Mouse (Mus musculus) urinary bladder, postnatal 36 days (tissue): ENCODE data around the gene Coq2.

Source experiments
- DNase-seq, 2 experiments: peaks; one replicate each; pipeline ENCODE4 v3.0.0; 2022; ENCODE audit warnings: low spot score in 2 of 2, mixed read lengths in 1 of 2

Coq2 gene

GRCm38 (mm10) chr5:100621876-100622508, 52.9 kb downstream of the Coq2 start:
- DNase-seq: no peak

- DNase-seq: no peak
Measured at GRCm38 (mm10) chr5:100620952-100621351, 54.0 kb downstream of the Coq2 start.

DNA sequence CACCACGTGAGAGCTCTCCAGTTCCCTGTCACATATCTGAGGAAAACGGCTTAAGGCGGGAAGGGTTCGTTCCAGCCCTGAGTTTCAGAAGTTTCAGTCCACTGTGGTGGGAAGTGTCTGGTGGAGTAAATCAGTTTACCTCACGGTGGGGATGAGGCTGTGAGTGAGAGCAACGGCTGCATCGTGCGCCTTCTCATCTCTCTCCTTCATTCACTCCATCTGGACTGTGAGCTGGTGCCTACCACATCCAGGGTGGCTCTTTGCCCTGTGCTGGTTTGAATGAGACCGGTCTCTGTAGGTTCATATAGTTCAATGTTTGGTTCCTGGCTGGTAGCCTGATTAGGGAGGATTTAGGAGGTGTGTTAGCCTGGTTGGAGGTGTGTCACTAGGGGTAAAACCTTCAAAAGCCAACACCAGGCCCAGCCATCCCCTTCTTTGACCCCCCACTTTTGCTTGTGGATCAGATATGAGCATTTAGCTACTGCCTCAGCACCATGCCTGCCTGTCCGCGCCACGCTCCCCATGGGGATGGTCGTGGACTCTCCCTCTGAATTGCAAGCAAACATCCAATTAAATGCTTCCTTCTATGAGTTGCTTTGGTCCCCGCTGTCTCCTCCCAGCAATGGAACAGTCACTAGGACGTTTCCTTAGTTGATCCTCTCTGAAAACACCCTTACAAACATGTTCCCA, 55.2 kb downstream of the Coq2 start:
- DNase-seq: no peak

GRCm38 (mm10) chr5:100613896-100614768, 60.8 kb downstream of the Coq2 start:
- no peak for DNase-seq

DNA sequence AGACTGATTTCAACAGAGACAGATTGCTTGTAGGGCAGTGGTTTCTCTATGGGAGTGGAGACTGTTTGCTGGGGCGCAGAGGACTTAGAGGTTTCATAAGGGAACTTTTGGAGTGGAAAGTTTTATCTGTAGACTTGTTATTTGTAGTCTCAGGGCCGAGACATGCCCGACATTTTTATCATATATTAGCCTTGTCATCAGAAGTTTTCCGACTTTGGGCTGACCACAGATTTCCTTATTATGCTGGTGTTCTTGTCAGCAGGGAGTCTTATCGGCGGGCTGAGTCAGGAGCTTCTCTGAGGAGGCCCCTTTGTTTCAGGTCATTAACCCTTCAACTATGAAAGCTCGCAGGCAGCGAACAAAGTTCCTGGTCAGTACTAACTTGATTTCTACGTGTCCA, 67.1 kb downstream of the Coq2 start:
- no peak for DNase-seq

- DNase-seq: no peak
Measured at GRCm38 (mm10) chr5:100607090-100607762, 67.7 kb downstream of the Coq2 start.

GRCm38 (mm10) chr5:100605828-100606229, 69.1 kb downstream of the Coq2 start:
- peak in 1 of 2 experiments; percentile 66 for DNase-seq
